Mouse (Mus musculus) mature B cell (primary cell): ENCODE measurements around the gene Atp6v0a4.

Source experiments
- in situ Hi-C: fragments of 300-500 bp; cut with MboI; formaldehyde crosslinking; loops from 2 replicates; pipeline ENCODE4 v1.14.3; 2019

Gene Atp6v0a4

GRCm38 (mm10) chr6:38073592-38073991 lies 50.8 kb downstream of the Atp6v0a4 start:
- in situ Hi-C loops: loop anchor here (10.0 to 25.0 kb wide), 2 partner anchors 489 to 611 kb away; no protein-coding TSS in a partner anchor

- in situ Hi-C loops: loop anchor here (10.0 to 25.0 kb wide), 2 partner anchors 487 to 610 kb away; no protein-coding TSS in a partner anchor
Measured at GRCm38 (mm10) chr6:38072137-38072796, 52.1 kb downstream of the Atp6v0a4 start.

GRCm38 (mm10) chr6:38071256-38071655 lies 53.1 kb downstream of the Atp6v0a4 start:
- in situ Hi-C loops: loop anchor here (10.0 to 25.0 kb wide), 2 partner anchors 486 to 609 kb away; no protein-coding TSS in a partner anchor

- in situ Hi-C loops: loop anchor here (25.0 kb wide), 1 partner anchor 604 kb away; no protein-coding TSS in a partner anchor
Measured at GRCm38 (mm10) chr6:38066215-38066614, 58.2 kb downstream of the Atp6v0a4 start.

GRCm38 (mm10) chr6:38065501-38066122 lies 58.8 kb downstream of the Atp6v0a4 start:
- in situ Hi-C loops: loop anchor here (25.0 kb wide), 1 partner anchor 603 kb away; no protein-coding TSS in a partner anchor

GRCm38 (mm10) chr6:38065122-38065500 lies 59.3 kb downstream of the Atp6v0a4 start:
- in situ Hi-C loops: loop anchor here (25.0 kb wide), 1 partner anchor 603 kb away; no protein-coding TSS in a partner anchor

GRCm38 (mm10) chr6:38064621-38065020 lies 59.8 kb downstream of the Atp6v0a4 start:
- in situ Hi-C loops: loop anchor here (25.0 kb wide), 1 partner anchor 602 kb away; no protein-coding TSS in a partner anchor

GRCm38 (mm10) chr6:38058805-38059204 lies 65.6 kb downstream of the Atp6v0a4 start:
- in situ Hi-C loops: loop anchor here (25.0 kb wide), 1 partner anchor 597 kb away; no protein-coding TSS in a partner anchor

- in situ Hi-C loops: loop anchor here (25.0 kb wide), 1 partner anchor 593 kb away; no protein-coding TSS in a partner anchor
Measured at GRCm38 (mm10) chr6:38055471-38056330, 68.7 kb downstream of the Atp6v0a4 start.

- in situ Hi-C loops: no loop called here
Measured at GRCm38 (mm10) chr6:38049601-38050000, 74.8 kb downstream of the Atp6v0a4 start.

- in situ Hi-C loops: no loop called here
Measured at GRCm38 (mm10) chr6:38048800-38049561, 75.4 kb downstream of the Atp6v0a4 start.

- in situ Hi-C loops: no loop called here
Measured at GRCm38 (mm10) chr6:38048003-38048402, 76.4 kb downstream of the Atp6v0a4 start.

GRCm38 (mm10) chr6:38046838-38047237 lies 77.5 kb downstream of the Atp6v0a4 start, which contains the start of gene Svopl:
Svopl (minus strand) TSS chr6:38046996.
- in situ Hi-C loops: no loop called here

GRCm38 (mm10) chr6:38032801-38033566 lies 91.4 kb downstream of the Atp6v0a4 start:
- in situ Hi-C loops: no loop called here

- in situ Hi-C loops: no loop called here
Measured at GRCm38 (mm10) chr6:38031924-38032540, 92.4 kb downstream of the Atp6v0a4 start.

GRCm38 (mm10) chr6:38028205-38028604 lies 96.2 kb downstream of the Atp6v0a4 start:
- in situ Hi-C loops: no loop called here

- in situ Hi-C loops: no loop called here
Measured at GRCm38 (mm10) chr6:38027771-38028170, 96.6 kb downstream of the Atp6v0a4 start.

- in situ Hi-C loops: no loop called here
Measured at GRCm38 (mm10) chr6:38023284-38023683, 101.1 kb downstream of the Atp6v0a4 start.

GRCm38 (mm10) chr6:38021406-38021805 lies 103.0 kb downstream of the Atp6v0a4 start:
- in situ Hi-C loops: no loop called here

GRCm38 (mm10) chr6:38012829-38013228 lies 111.6 kb downstream of the Atp6v0a4 start:
- in situ Hi-C loops: no loop called here
